Mouse (Mus musculus) midbrain, embryonic 10.5 days (tissue): ENCODE measurements around the gene Atl2. TPM values are rescaled to one million over a fixed set of nuclear protein-coding genes. Genes with fewer than 3 reads are reported as not detected.
A peak's percentile ranks its signal among the peaks of the same experiment; 100 is the strongest.

ENCODE experiments used
- DNase-seq: peaks from one replicate; pipeline ENCODE4 v3.0.0-alpha.2; 2017; ENCODE audit warnings: low spot score
- H3K27ac ChIP-seq: fragments of 300-500 bp; sonication (generic); replicated peaks from 2 replicates; pipeline ENCODE4 v1.5.1; 2016; ENCODE audit warnings: mild to moderate bottlenecking
- H3K27me3 ChIP-seq: fragments of 300-500 bp; sonication (generic); 2 replicates; pipeline ENCODE4 v1.6.1; 2016; ENCODE audit warnings: low read depth, mild to moderate bottlenecking; ENCODE audit not compliant: poor library complexity, severe bottlenecking
- H3K36me3 ChIP-seq: fragments of 300-500 bp; sonication (generic); 2 replicates; pipeline ENCODE4 v1.6.1; 2016; ENCODE audit warnings: mild to moderate bottlenecking, moderate library complexity
- H3K4me1 ChIP-seq: fragments of 300-500 bp; sonication (generic); 2 replicates; pipeline ENCODE4 v1.6.1; 2016
- H3K4me3 ChIP-seq: fragments of 300-500 bp; sonication (generic); 2 replicates; pipeline ENCODE4 v1.5.1; 2016; ENCODE audit warnings: mild to moderate bottlenecking, moderate library complexity
- H3K9me3 ChIP-seq: fragments of 300-500 bp; sonication (generic); replicated peaks from 2 replicates; pipeline ENCODE4 v1.6.1; 2016; ENCODE audit warnings: mild to moderate bottlenecking
- WGBS: fragments of 180-500 bp; shearing (Covaris S2); methylation state at CpG from one replicate; pipeline ENCODE4 v1.1.7; 2016; 5-methylcytosine and 5-hydroxymethylcytosine counted together
- polyA plus RNA-seq: library from polyadenylated mRNA; unstranded; fragments of >200 nt; fragmentation: Nextera tagmentation; extraction: Ambion mirVana; gene quantifications from 2 replicates; pipeline ENCODE4 v1.2.1, GENCODE M21; 2016

Atl2 gene
- polyA plus RNA-seq, 1 experiment from 2014 or later, result 37.7 TPM

GRCm38 (mm10) chr17:79918484-79919004, 22.6 kb upstream of the Atl2 start:
- H3K27ac ChIP-seq, result no peak overlapping the region
- H3K9me3 ChIP-seq, result no peaks in the 10 kb centered on the region
- no peak for DNase-seq
- peaks cover 6% of the 10 kb centered on the region for H3K4me1 ChIP-seq
- no peak overlapping the region for H3K4me3 ChIP-seq
- H3K36me3 ChIP-seq, result no peaks in the 10 kb centered on the region
- 37% methylated on average over 9 of the region's 9 CpGs for WGBS
- no peaks in the 10 kb centered on the region for H3K27me3 ChIP-seq

- DNase-seq, result no peak
- no peaks in the 10 kb centered on the region for H3K27me3 ChIP-seq
- no peak overlapping the region for H3K27ac ChIP-seq
- no peak overlapping the region for H3K4me3 ChIP-seq
- 90% methylated on average over 9 of the region's 9 CpGs for WGBS
- H3K4me1 ChIP-seq, result peaks cover 6% of the 10 kb centered on the region
- H3K36me3 ChIP-seq, result no peaks in the 10 kb centered on the region
- H3K9me3 ChIP-seq, result no peaks in the 10 kb centered on the region
These were observed 21.1 kb upstream of the Atl2 start for GRCm38 (mm10) chr17:79916996-79917395.

GRCm38 (mm10) chr17:79912174-79912573, 16.3 kb upstream of the Atl2 start:
- Histone ChIP-seq H3K27ac (no peak overlapping the region), H3K36me3 (no peaks in the 10 kb centered on the region), H3K27me3 (no peaks in the 10 kb centered on the region), H3K9me3 (no peaks in the 10 kb centered on the region), H3K4me1 (no peaks in the 10 kb centered on the region), H3K4me3 (no peak overlapping the region)
- no peak for DNase-seq
- WGBS, result 76% methylated on average over 2 of the region's 2 CpGs

GRCm38 (mm10) chr17:79911718-79912117, 15.8 kb upstream of the Atl2 start:
- WGBS, result 86% methylated on average over 3 of the region's 3 CpGs
- no peak overlapping the region for H3K27ac ChIP-seq

GRCm38 (mm10) chr17:79909571-79909970, 13.6 kb upstream of the Atl2 start:
- Histone ChIP-seq H3K27ac (no peak overlapping the region), H3K4me3 (no peak overlapping the region), H3K36me3 (no peaks in the 10 kb centered on the region), H3K27me3 (no peaks in the 10 kb centered on the region), H3K4me1 (no peaks in the 10 kb centered on the region), H3K9me3 (no peaks in the 10 kb centered on the region)
- 94% methylated on average over 12 of the region's 12 CpGs for WGBS
- no peak for DNase-seq

More at GRCm38 (mm10) chr17:79911718-79912117, 15.8 kb upstream of the Atl2 start:
- H3K4me1 ChIP-seq, result no peaks in the 10 kb centered on the region
- no peaks in the 10 kb centered on the region for H3K27me3 ChIP-seq
- H3K4me3 ChIP-seq, result no peak overlapping the region
- no peaks in the 10 kb centered on the region for H3K9me3 ChIP-seq
- no peaks in the 10 kb centered on the region for H3K36me3 ChIP-seq
- no peak for DNase-seq

- DNase-seq, result no peak
- H3K36me3 ChIP-seq, result no peaks in the 10 kb centered on the region
- H3K27ac ChIP-seq, result no peak overlapping the region
- no peak overlapping the region for H3K4me3 ChIP-seq
- no peaks in the 10 kb centered on the region for H3K4me1 ChIP-seq
- 74% methylated on average over 4 of the region's 4 CpGs for WGBS
- H3K27me3 ChIP-seq, result no peaks in the 10 kb centered on the region
- H3K9me3 ChIP-seq, result no peaks in the 10 kb centered on the region
These were observed 11.8 kb upstream of the Atl2 start for GRCm38 (mm10) chr17:79907698-79908097.

GRCm38 (mm10) chr17:79906791-79907494, 11.0 kb upstream of the Atl2 start:
- Histone ChIP-seq H3K4me1 (no peaks in the 10 kb centered on the region), H3K27ac (no peak overlapping the region), H3K36me3 (no peaks in the 10 kb centered on the region), H3K9me3 (no peaks in the 10 kb centered on the region), H3K4me3 (no peak overlapping the region), H3K27me3 (no peaks in the 10 kb centered on the region)
- no peak for DNase-seq
- WGBS, result 92% methylated on average over 8 of the region's 8 CpGs

GRCm38 (mm10) chr17:79904593-79904992, 8.7 kb upstream of the Atl2 start:
- no peaks in the 10 kb centered on the region for H3K4me1 ChIP-seq
- H3K27ac ChIP-seq, result no peak overlapping the region
- 95% methylated on average over 4 of the region's 4 CpGs for WGBS
- no peaks in the 10 kb centered on the region for H3K27me3 ChIP-seq
- H3K4me3 ChIP-seq, result no peak overlapping the region
- no peak for DNase-seq
- H3K36me3 ChIP-seq, result no peaks in the 10 kb centered on the region
- no peaks in the 10 kb centered on the region for H3K9me3 ChIP-seq

- H3K36me3 ChIP-seq, result no peaks in the 10 kb centered on the region
- no peak overlapping the region for H3K4me3 ChIP-seq
- WGBS, result 79% methylated on average over 6 of the region's 6 CpGs
- peaks cover 3% of the 10 kb centered on the region for H3K4me1 ChIP-seq
- peaks cover 27% of the 10 kb centered on the region for H3K27me3 ChIP-seq
- DNase-seq, result no peak
- no peaks in the 10 kb centered on the region for H3K9me3 ChIP-seq
- H3K27ac ChIP-seq, result no peak overlapping the region
These were observed 5.3 kb upstream of the Atl2 start for GRCm38 (mm10) chr17:79901207-79901606.

GRCm38 (mm10) chr17:79898156-79898746, 2.3 kb upstream of the Atl2 start:
- Histone ChIP-seq H3K27me3 (peaks cover 27% of the 10 kb centered on the region), H3K9me3 (no peaks in the 10 kb centered on the region), H3K36me3 (no peaks in the 10 kb centered on the region), H3K4me3 (no peak overlapping the region), H3K27ac (no peak overlapping the region), H3K4me1 (peaks cover 27% of the 10 kb centered on the region)
- 84% methylated on average over 6 of the region's 6 CpGs for WGBS
- no peak for DNase-seq

GRCm38 (mm10) chr17:79897666-79898065, 1.7 kb upstream of the Atl2 start:
- DNase-seq, result no peak
- WGBS, result 79% methylated on average over 3 of the region's 3 CpGs
- no peaks in the 10 kb centered on the region for H3K9me3 ChIP-seq
- H3K4me1 ChIP-seq, result peaks cover 32% of the 10 kb centered on the region
- H3K27me3 ChIP-seq, result peaks cover 27% of the 10 kb centered on the region
- H3K4me3 ChIP-seq, result no peak overlapping the region
- no peak overlapping the region for H3K27ac ChIP-seq
- no peaks in the 10 kb centered on the region for H3K36me3 ChIP-seq

GRCm38 (mm10) chr17:79894971-79895882, 696 bp downstream of the Atl2 start:
- peaks cover 27% of the 10 kb centered on the region for H3K27me3 ChIP-seq
- peak; percentile 64 for DNase-seq
- H3K4me3 ChIP-seq, result peak overlapping the region; percentile 97
- H3K4me1 ChIP-seq, result peaks cover 41% of the 10 kb centered on the region
- no peaks in the 10 kb centered on the region for H3K9me3 ChIP-seq
- under 1% methylated on average over 99 of the region's 100 CpGs for WGBS
- H3K27ac ChIP-seq, result peak overlapping the region; percentile 96
- no peaks in the 10 kb centered on the region for H3K36me3 ChIP-seq
